Mouse (Mus musculus) hindbrain, embryonic 11.5 days (tissue): ENCODE data around the gene Wfdc17. TPM values are rescaled to one million over a fixed set of nuclear protein-coding genes. Genes with fewer than 3 reads are reported as not detected.

Experiments used
- ATAC-seq: fragments of 200-750 bp; cut with Nextera tagmentation; 2 replicates; pipeline ENCODE4 v1.8.0; 2017; ENCODE audit warnings: mild to moderate bottlenecking, moderate TSS enrichment, moderate library complexity; ENCODE audit not compliant: low FRiP score
- DNase-seq: peaks from one replicate; pipeline ENCODE4 v3.0.0-alpha.2; 2015; ENCODE audit warnings: low spot score
- H3K27ac ChIP-seq: fragments of 300-500 bp; sonication (generic); 2 replicates; pipeline ENCODE4 v1.5.1; 2014; ENCODE audit warnings: mild to moderate bottlenecking, low read depth, low read length
- H3K27me3 ChIP-seq: fragments of 300-500 bp; sonication (generic); 2 replicates; pipeline ENCODE4 v1.6.1; 2014; ENCODE audit warnings: mild to moderate bottlenecking, low read length, moderate library complexity, mixed read lengths; ENCODE audit not compliant: control insufficient read depth, insufficient read depth
- H3K36me3 ChIP-seq: fragments of 300-500 bp; sonication (generic); 2 replicates; pipeline ENCODE4 v1.6.1; 2014; ENCODE audit warnings: mild to moderate bottlenecking, low read length, moderate library complexity, mixed read lengths; ENCODE audit not compliant: control insufficient read depth, insufficient read depth
- H3K4me1 ChIP-seq: fragments of 300-500 bp; sonication (generic); replicated peaks from 2 replicates; pipeline ENCODE4 v1.6.1; 2014; ENCODE audit warnings: low read length, mixed read lengths; ENCODE audit not compliant: control insufficient read depth, insufficient read depth
- H3K4me2 ChIP-seq: fragments of 300-500 bp; sonication (generic); replicated peaks from 2 replicates; pipeline ENCODE4 v1.6.1; 2014; ENCODE audit warnings: mild to moderate bottlenecking, low read depth, low read length
- H3K4me3 ChIP-seq: fragments of 300-500 bp; sonication (generic); 2 replicates; pipeline ENCODE4 v1.5.1; 2014; ENCODE audit warnings: low read depth, low read length
- H3K9ac ChIP-seq: fragments of 300-500 bp; sonication (generic); 2 replicates; pipeline ENCODE4 v1.6.1; 2014; ENCODE audit warnings: low read depth, low read length
- H3K9me3 ChIP-seq: fragments of 300-500 bp; sonication (generic); 2 replicates; pipeline ENCODE4 v1.6.1; 2016; ENCODE audit warnings: low read length; ENCODE audit not compliant: control insufficient read depth
- WGBS: fragments of 180-500 bp; shearing (Covaris S2); extraction: QIAGEN DNeasy Blood & Tissue Kit; methylation state at CpG from one replicate; pipeline ENCODE4 v1.1.7; 2014; 5-methylcytosine and 5-hydroxymethylcytosine counted together
- polyA plus RNA-seq: library from polyadenylated mRNA; unstranded; fragments of >200 nt; fragmentation: Nextera tagmentation; extraction: Ambion mirVana; gene quantifications from 2 replicates; pipeline ENCODE4 v1.2.1, GENCODE M21; 2014

Gene Wfdc17
- polyA plus RNA-seq, 1 experiment from 2014 or later: 0.71 TPM

GRCm38 (mm10) chr11:83692008-83692407 lies 11.8 kb upstream of the Wfdc17 start:
- Histone ChIP-seq H3K36me3 (no peaks in the 10 kb centered on the region), H3K9me3 (no peaks in the 10 kb centered on the region), H3K4me2 (no peak overlapping the region), H3K4me3 (no peak overlapping the region), H3K27ac (no peak overlapping the region), H3K27me3 (no peaks in the 10 kb centered on the region), H3K9ac (no peak overlapping the region), H3K4me1 (no peaks in the 10 kb centered on the region)
- DNase-seq (no peak), ATAC-seq (no peak)
- 64% methylated on average over 1 of the region's 1 CpGs for whole genome bisulfite sequencing

DNA sequence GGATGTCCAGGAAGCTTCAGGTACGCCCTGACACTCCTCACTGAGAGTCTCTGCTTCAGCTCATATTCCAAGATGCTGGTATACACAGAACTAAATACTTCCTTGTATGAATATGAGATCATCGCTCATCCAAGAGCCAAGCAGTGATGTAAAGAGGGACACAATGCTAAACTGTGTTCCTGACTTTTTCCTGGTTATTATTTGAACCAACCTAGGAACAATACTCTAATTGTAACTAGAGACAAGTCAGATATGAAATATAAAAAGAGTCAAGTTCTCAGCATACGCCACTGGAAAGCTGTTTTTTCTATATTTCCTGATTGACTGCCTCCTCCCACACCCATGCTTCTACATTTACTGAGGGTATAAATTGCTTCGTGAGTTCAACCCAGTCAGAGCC lies 4.9 kb downstream of the Wfdc17 start, which contains the start of gene Wfdc18:
Gene Wfdc18, plus strand, starts transcription at position 301 of the 400 bp plus-strand sequence.
- H3K4me3 ChIP-seq: no peak within 1 kb of the TSS
- 76% methylated on average over 4 of the region's 4 CpGs for WGBS
- ATAC-seq: no peak

GRCm38 (mm10) chr11:83709683-83710082 lies 5.9 kb downstream of the Wfdc17 start:
- no peak for ATAC-seq
- 92% methylated on average over 5 of the region's 5 CpGs for WGBS

More for the DNA sequence above, 4.9 kb downstream of the Wfdc17 start, which contains the start of gene Wfdc18:
- Histone ChIP-seq H3K27ac (no peak within 1 kb of the TSS), H3K9me3 (no peaks in the 10 kb centered on the region), H3K4me1 (no peaks in the 10 kb centered on the region), H3K27me3 (no peaks in the 10 kb centered on the region), H3K36me3 (no peaks in the 10 kb centered on the region), H3K9ac (no peak within 1 kb of the TSS), H3K4me2 (no peak within 1 kb of the TSS)
- no peak for DNase-seq

GRCm38 (mm10) chr11:83712671-83713070 lies 8.9 kb downstream of the Wfdc17 start:
- WGBS: 86% methylated on average over 1 of the region's 1 CpGs
- ATAC-seq: no peak
- no peak overlapping the region for H3K9ac ChIP-seq
- no peak overlapping the region for H3K4me3 ChIP-seq
- no peak overlapping the region for H3K27ac ChIP-seq
- no peaks in the 10 kb centered on the region for H3K36me3 ChIP-seq
- DNase-seq: no peak
- no peak overlapping the region for H3K4me2 ChIP-seq
- no peaks in the 10 kb centered on the region for H3K27me3 ChIP-seq
- H3K9me3 ChIP-seq: no peaks in the 10 kb centered on the region
- no peaks in the 10 kb centered on the region for H3K4me1 ChIP-seq

More at GRCm38 (mm10) chr11:83709683-83710082, 5.9 kb downstream of the Wfdc17 start:
- Histone ChIP-seq H3K36me3 (no peaks in the 10 kb centered on the region), H3K9me3 (no peaks in the 10 kb centered on the region), H3K27ac (no peak overlapping the region), H3K27me3 (no peaks in the 10 kb centered on the region), H3K4me3 (no peak overlapping the region), H3K9ac (no peak overlapping the region), H3K4me2 (no peak overlapping the region), H3K4me1 (no peaks in the 10 kb centered on the region)
- DNase-seq: no peak

DNA sequence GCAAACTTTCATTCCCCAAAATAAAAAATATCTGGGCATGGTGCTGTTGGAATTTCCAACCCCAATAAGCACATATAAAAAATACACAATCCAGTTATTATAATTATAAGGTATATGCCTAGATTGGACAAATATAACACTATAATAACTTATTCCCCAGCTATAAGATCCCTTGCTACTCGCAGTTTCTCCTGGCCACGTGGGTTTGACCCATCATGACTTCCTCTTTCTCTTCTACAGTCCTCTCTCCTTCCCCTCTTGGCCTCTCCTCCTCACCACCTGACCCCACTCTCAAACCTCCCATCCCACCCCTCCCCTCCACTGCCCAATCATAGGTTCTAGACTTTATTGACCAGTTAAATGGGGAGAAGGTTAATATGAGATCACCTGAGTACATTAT lies 10.1 kb downstream of the Wfdc17 start:
- ATAC-seq (no peak), DNase-seq (no peak)
- no peak overlapping the region for H3K4me2 ChIP-seq
- no peak overlapping the region for H3K27ac ChIP-seq
- 85% methylated on average over 2 of the region's 2 CpGs for WGBS
- H3K4me1 ChIP-seq: no peaks in the 10 kb centered on the region
- H3K27me3 ChIP-seq: no peaks in the 10 kb centered on the region
- H3K9me3 ChIP-seq: no peaks in the 10 kb centered on the region
- H3K9ac ChIP-seq: no peak overlapping the region
- no peak overlapping the region for H3K4me3 ChIP-seq
- H3K36me3 ChIP-seq: no peaks in the 10 kb centered on the region

DNA sequence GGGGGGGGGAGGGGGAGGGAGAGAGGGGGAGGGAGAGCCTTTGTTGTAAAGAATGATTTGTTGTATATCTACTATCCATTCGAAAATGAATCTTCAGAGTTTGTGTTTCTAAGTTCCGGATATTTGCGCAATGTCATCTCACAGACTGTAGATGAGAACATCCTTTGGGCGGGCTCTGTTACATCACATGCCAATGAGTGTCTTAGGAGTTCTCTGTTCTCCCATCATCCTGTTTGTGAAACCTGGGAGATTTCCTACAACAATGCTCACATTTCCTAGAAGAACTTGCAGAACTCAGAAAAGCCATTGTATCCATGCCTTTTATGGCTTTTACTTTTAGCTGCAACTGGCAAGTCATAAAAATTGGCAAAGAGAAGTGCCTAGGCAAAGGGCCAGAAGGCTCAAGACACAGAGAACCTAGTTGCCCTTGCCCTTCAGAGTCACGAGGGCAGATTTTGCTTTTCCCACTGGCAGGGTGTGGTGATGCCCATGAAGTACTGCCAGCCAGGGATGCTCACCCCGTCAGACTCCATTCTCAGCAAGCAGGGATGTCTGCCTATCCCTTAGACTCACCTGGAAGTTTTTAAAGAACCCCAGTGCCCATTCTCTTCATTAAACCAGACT lies 13.4 kb downstream of the Wfdc17 start:
- H3K27me3 ChIP-seq: no peaks in the 10 kb centered on the region
- H3K36me3 ChIP-seq: no peaks in the 10 kb centered on the region
- H3K9me3 ChIP-seq: no peaks in the 10 kb centered on the region
- no peak overlapping the region for H3K4me2 ChIP-seq
- no peak overlapping the region for H3K9ac ChIP-seq
- no peak overlapping the region for H3K27ac ChIP-seq
- no peaks in the 10 kb centered on the region for H3K4me1 ChIP-seq
- WGBS: 93% methylated on average over 6 of the region's 6 CpGs
- no peak overlapping the region for H3K4me3 ChIP-seq
- DNase-seq (no peak), ATAC-seq (no peak)

- no peaks in the 10 kb centered on the region for H3K9me3 ChIP-seq
- H3K27me3 ChIP-seq: no peaks in the 10 kb centered on the region
- DNase-seq (no peak), ATAC-seq (no peak)
- no peak overlapping the region for H3K27ac ChIP-seq
- H3K4me2 ChIP-seq: no peak overlapping the region
- H3K36me3 ChIP-seq: no peaks in the 10 kb centered on the region
- no peaks in the 10 kb centered on the region for H3K4me1 ChIP-seq
- no peak overlapping the region for H3K9ac ChIP-seq
- no peak overlapping the region for H3K4me3 ChIP-seq
These were observed 17.0 kb downstream of the Wfdc17 start for GRCm38 (mm10) chr11:83720766-83721165.

DNA sequence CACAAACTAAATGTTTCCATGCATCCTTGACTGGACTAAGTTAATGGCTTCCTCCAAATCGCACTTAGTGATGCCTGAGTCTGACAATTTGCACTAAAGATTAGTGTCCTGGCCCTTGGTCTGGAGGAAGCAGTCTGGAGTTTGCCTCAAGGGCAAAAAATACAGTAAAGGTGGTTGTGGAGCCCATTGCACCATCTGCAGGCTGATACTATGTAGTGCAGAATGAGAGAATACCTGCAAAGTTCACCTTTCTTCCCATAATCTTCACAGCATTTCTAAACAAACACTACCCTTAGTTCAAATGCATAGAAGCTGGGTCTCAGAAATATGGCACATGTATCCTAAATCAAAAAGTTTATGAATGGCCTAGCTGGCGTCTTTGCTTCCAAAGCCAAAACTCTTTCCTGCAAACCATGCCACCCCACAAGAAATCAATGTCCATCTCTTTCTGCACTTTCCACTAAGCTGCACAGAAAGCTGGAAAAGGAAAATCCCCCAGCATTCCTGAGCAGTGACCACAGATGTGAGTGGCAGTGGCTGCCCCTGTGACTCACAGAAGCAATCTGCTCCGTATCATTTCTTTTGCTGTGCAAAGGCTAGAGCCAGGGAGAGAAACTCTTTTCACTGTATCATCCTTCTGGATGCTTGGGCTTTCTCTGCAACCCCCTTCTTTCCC lies 25.1 kb downstream of the Wfdc17 start:
- Histone ChIP-seq H3K4me3 (no peak overlapping the region), H3K9me3 (no peaks in the 10 kb centered on the region), H3K9ac (no peak overlapping the region), H3K4me1 (no peaks in the 10 kb centered on the region), H3K27ac (no peak overlapping the region), H3K27me3 (no peaks in the 10 kb centered on the region), H3K4me2 (no peak overlapping the region), H3K36me3 (no peaks in the 10 kb centered on the region)
- DNase-seq (no peak), ATAC-seq (no peak)
- 69% methylated on average over 3 of the region's 3 CpGs for WGBS

- no peaks in the 10 kb centered on the region for H3K9me3 ChIP-seq
- no peaks in the 10 kb centered on the region for H3K4me1 ChIP-seq
- ATAC-seq (no peak), DNase-seq (no peak)
- H3K9ac ChIP-seq: no peak overlapping the region
- H3K4me2 ChIP-seq: no peak overlapping the region
- H3K4me3 ChIP-seq: no peak overlapping the region
- H3K27ac ChIP-seq: no peak overlapping the region
- no peaks in the 10 kb centered on the region for H3K36me3 ChIP-seq
- WGBS: 93% methylated on average over 1 of the region's 1 CpGs
- H3K27me3 ChIP-seq: no peaks in the 10 kb centered on the region
These were observed 27.3 kb downstream of the Wfdc17 start for GRCm38 (mm10) chr11:83731116-83731515.
